Mouse (Mus musculus) layer of hippocampus, postnatal 14 days (tissue): ENCODE results near the gene Sema5b. TPM values are rescaled to one million over a fixed set of nuclear protein-coding genes. Genes with fewer than 3 reads are reported as not detected.

ENCODE experiments used
- DNase-seq, 2 experiments: peaks; one replicate each; pipeline ENCODE4 v3.0.0; 2021 to 2022; ENCODE audit warnings: low spot score in 2 of 2, mixed read lengths in 1 of 2
- total RNA-seq, 2 experiments: library from RNA; stranded (reverse); gene quantifications; 2 replicates each; pipeline ENCODE4 v1.2.3; 2021

The Sema5b gene
- total RNA-seq, 2 experiments from 2014 or later = 20.7 to 21.7 TPM

- DNase-seq = peak; percentile 58 to 73
Measured at GRCm38 (mm10) chr16:35627992-35628607, 87.2 kb downstream of the Sema5b start.

GRCm38 (mm10) chr16:35630470-35631183, 89.7 kb downstream of the Sema5b start:
- DNase-seq = no peak

DNA sequence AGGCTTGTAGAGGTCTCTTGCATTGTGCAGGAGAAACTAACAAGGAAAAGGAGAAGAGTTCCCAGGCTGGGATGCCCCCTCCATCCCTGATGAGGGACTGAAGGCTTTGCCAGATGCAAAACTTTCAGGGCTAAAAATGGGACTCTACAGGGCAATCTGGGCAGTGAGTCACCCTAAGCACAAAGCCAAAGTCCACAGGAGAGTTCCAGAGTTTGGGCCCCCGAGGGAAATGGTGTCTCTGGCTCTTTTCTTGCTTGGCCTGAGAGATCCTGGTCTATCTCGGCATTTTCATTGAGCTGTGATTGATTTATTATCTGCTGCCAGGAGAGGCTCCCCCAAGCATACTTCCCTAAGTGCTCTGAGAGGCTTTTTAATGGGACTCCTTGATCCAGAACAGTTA, 92.1 kb downstream of the Sema5b start:
- no peak for DNase-seq

DNA sequence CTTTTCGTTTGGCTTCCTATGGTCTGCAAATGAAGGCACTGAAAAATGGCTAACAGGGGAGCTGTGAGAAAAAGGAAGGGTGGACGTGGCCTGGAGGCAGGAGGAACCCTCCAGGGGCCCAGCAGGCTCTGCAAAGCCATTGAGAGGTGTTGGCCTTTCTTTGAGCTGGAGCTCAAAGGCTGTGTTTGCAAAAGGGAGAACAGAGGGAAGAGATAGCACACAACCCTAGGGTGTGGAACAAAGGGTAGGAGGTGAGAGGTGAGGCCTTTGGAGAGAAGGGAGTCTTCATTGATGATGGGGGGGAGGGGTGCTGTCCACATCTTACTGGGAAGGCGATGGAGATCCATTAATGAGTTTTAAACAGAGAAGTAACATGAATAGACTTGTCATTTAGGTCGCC, 94.0 kb downstream of the Sema5b start:
- no peak for DNase-seq

- no peak for DNase-seq
Measured at GRCm38 (mm10) chr16:35639505-35639904, 98.6 kb downstream of the Sema5b start.

DNA sequence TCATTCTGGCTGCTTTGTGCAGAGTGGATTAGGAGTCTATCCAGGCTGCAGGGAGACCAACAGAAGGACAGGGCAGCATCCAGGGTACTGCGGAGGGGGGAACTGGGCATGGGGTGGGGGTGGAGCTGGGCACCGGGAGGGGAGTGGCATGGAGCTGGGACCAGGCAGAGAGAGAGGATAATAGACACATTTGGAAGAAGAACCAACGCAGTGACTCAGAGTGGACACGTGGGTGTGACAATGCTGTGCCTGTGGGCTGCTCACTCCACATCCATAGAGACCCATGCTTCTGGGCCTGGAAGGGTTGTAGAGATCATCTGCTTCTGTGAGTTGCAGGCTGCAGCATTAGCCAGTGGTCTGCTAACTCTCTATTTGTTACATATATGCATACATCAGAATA, 107.9 kb downstream of the Sema5b start:
- no peak for DNase-seq

- no peak for DNase-seq
Measured at GRCm38 (mm10) chr16:35652206-35652605, 111.3 kb downstream of the Sema5b start.

DNA sequence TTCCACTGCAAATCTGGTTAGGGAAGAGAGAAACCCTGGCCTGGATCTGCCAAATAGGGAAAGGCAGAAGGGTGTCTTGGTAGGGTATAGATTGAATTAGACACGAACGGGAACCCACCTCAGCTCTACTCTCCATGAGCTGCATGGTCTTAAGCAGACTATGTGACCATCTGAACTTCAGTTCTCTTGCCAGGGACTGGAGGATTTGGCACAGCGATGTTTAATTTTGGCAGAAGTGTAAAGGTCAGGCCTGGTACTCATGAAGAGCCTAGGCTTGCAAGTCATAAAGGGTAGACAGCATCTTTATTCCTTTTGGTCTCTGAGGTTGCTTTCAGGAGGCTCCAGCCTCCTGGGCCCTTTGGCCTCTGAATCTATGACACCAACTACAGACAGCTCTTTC, 111.8 kb downstream of the Sema5b start:
- DNase-seq = no peak

GRCm38 (mm10) chr16:35653951-35654350, 113.0 kb downstream of the Sema5b start:
- DNase-seq = no peak

GRCm38 (mm10) chr16:35660222-35660621, 119.3 kb downstream of the Sema5b start:
- DNase-seq = no peak

DNA sequence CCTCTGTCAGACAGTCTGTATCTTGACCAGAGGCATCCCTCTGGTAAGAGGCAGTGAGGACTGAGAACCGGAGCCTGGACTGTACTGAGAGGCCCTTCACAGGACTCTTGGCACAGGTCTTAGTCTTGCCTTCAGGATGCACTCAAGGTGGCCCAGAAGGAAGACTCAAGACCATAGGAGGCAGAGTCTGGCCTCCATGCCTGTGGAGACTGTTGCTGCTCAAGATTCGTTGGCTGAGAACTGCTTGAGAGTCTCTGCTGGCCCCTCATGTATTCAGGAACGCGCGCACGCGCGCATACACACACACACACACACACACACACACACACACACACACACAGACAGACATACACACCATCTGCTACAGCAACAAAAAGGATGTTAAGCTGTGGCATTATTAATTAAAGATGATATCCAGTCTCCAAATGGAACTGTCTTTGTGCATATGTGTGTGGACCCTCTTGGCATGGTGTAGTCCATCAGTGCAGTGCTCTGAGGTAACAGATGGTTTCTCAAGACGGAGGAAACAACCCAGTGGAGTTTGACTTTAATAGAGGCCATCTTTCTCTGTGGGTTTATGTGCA, 123.0 kb downstream of the Sema5b start:
- DNase-seq = no peak

GRCm38 (mm10) chr16:35664847-35665246, 123.9 kb downstream of the Sema5b start:
- no peak for DNase-seq

DNA sequence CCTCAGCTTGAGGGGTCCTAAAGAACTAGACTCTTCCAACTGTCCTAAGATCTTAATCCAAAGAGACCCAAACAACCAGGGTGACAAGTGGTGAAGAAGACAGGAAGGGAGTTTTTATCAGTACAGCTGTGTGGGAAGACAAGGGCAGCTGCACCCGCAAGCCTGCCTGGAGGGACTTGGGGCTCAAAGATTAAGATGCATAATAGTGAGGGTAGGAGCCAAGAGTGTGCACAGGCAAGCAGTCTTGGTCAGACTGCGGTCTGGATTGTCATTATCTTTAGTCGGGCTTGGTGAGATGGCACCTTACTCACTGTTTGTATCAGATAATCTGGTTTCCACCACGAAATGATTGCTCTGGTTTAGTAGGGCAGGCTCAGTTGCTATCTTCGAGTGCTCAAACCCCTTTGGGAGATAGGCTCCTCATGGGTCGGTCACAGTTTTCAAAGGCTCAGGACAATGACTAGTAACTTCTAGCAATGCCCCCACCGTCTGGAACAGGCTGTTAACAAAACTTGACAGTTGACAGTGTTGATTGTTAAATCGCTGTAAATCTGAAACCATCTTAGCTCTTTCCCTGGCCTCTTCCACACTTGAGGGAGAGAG, 136.7 kb downstream of the Sema5b start:
- no peak for DNase-seq

- DNase-seq = no peak
Measured at GRCm38 (mm10) chr16:35678476-35678875, 137.5 kb downstream of the Sema5b start.

- DNase-seq = no peak
Measured at GRCm38 (mm10) chr16:35681327-35682108, 140.6 kb downstream of the Sema5b start.

DNA sequence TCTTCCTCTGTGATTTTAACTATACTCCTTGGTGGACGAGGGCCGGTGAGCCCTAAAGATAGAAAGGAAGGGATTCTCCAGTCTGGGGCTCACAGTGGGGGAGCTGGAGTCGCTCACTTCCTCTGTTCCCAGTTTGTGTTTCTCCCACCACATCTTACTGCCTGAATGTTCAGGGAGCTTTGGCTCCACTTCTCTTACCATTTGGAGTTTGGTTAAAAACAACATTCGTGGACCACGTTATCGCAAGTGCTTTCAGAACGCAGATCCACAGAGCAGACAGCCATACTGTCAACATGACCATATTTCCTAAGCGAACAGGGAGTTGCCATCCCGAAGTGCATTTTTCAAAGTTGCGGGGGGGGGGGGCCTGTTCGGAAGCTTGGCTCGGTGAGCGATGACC, 144.1 kb downstream of the Sema5b start:
- DNase-seq = peak in 1 of 2 experiments; percentile 52

DNA sequence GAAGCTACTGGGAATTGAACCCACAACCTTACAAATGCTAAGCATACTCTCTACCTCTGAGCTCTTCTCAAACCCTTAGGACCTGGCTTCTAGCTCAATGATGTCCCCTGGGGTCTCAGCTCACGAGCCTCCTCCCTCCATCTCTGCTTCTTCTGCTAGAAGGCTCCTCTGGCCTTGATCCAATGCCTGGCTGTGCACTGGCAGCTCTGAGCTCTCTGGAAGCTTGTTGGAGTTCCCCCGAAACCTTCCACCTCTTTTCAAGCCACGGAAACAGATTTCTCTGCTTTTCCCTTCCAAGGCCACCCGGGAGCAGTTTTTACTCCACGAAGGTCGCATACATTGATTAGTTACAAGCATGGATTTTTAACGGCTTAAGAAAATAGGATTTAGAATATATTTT, 145.5 kb downstream of the Sema5b start:
- no peak for DNase-seq

- no peak for DNase-seq
Measured at GRCm38 (mm10) chr16:35691606-35692005, 150.7 kb downstream of the Sema5b start.

GRCm38 (mm10) chr16:35694250-35694846, 153.4 kb downstream of the Sema5b start:
- no peak for DNase-seq

- no peak for DNase-seq
Measured at GRCm38 (mm10) chr16:35696103-35696502, 155.2 kb downstream of the Sema5b start.

GRCm38 (mm10) chr16:35701823-35702222, 160.9 kb downstream of the Sema5b start:
- peak in 1 of 2 experiments; percentile 16 for DNase-seq
